Mouse (Mus musculus) gastrocnemius, adult 8-10 months (tissue): ENCODE results near the gene Vmn1r2. TPM values are rescaled to one million over a fixed set of nuclear protein-coding genes. Genes with fewer than 3 reads are reported as not detected.
"Not testable (repeated sequence)": the region's sequence is repeated elsewhere in the genome, so short reads cannot be mapped to it uniquely, and the experiment has no call there.

Source experiments
- DNase-seq, 2 experiments: peaks; one replicate each; pipeline ENCODE4 v3.0.0; 2022; ENCODE audit warnings: low spot score in 2 of 2
- total RNA-seq, 4 experiments: library from RNA; stranded (reverse); gene quantifications; 2 replicates each; pipeline ENCODE4 v1.2.4; 2022

Gene Vmn1r2
- total RNA-seq = not detected

DNA sequence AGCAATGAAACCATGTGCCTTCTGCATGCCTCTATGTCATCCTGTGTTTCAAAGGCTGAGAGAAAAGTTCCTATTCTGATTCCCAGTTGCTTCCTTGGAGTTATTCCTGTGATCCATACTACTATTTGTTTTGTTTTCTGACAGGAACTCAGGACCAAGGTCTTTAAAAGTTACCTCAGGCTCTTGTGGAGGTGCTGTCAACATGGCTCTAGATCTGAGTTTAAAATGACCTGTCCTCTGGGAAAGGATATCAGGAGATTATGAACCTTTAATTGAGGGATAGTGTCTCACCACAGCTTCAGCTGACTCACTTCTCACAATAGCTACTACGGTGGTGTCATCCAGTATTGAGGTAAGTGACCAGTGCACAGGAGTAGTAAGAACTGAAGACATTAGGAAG, at the start of gene Vmn1r2:
Gene Vmn1r2, plus strand, starts transcription at position 301 of the 400 bp plus-strand sequence.
- DNase-seq = not testable (repeated sequence)

DNA sequence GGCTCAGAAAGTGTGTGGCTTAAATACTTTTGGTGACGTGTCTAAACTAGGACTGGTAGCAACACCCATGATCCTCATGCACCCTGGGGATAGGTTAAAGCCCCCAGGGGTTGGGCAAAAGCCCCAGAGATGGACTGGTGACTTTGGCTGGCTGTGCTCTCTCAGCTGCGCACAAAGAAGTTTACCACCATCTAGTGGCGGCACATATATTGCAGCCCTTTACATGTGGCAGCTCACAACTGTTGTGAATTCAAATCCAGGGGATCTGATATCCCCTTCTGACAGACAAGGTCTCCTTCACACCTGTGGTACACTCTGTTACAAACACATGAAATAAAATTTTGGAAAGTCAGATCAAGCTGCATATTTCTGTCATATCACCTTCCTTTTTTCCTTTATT, 19.2 kb upstream of the Vmn1r2 start:
- not testable (repeated sequence) for DNase-seq

DNA sequence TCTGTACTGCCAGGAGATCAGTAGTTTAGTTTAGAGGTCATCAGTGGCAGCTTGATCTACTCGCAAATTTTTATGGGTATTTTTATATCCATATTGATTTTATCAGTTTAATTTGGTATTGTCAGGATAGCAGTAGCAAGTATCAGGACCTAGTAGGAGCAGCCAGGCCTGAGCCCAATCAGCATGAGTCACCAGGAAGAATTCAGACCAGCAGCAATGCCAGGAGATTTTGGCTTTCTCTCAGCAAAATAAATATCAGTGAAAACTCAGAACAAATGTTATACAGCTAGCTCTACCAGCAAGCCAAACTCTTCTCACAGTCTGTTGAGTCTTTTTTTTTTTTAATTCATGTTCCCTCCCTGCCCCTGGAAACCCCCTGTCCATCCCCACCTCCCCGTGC, 13.8 kb upstream of the Vmn1r2 start:
- not testable (repeated sequence) for DNase-seq

DNA sequence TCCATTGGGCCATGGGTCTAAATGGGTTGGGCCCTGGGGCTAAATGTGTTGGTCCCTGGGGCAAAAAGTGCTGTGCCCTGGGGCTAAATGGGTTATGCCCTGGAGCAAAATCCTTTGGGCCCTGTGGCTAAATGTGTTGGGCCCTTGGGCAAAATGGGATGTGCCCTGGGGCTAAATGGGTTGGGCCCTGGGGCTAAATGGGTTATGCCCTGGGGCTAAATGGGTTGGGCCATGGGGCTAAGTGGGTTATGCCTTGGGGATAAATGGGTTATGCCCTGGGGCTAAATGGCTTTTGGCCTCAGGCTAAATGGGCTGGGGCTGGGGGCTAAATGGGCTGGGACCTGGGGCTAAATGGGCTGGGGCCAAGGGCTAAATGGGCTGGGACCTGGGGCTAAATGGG, 2.7 kb upstream of the Vmn1r2 start:
- not testable (repeated sequence) for DNase-seq

DNA sequence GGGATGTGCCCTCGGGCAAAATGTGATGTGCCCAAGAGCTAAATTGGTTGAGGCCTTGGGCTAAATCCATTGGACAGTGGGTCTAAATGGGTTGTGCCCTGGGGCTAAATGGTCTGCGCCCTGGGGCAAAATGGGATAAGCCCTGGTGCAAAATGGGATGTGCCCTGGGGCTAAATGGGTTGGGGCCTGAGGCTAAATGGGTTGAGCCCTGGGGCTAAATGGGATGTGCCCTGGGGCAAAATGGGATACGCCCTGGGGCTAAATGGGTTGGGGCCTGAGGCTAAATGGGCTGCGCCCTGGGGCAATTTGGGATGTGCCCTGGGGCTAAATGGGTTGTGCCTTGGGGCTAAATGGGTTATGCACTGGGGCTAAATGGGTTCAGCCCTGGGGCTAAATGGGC, 2.1 kb upstream of the Vmn1r2 start:
- DNase-seq = no peak

DNA sequence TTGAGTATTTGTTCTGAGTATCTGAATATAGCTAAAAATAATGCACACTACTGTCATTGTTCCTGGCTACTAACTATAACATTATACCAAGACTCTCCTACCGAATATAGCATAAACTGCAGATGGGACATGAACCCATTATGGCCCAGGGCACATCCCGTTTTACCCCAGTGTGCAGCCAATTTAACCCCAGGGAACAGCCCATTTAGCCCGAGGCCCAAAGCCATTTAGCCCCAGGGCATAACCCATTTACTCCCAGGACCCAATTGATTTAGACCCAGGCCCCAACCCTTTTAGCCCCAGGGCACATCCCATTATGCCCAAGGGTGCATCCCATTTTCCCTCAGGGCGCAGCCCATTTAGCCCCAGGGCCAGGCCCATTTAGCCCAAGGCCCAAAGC, 7.5 kb downstream of the Vmn1r2 start:
- DNase-seq = not testable (repeated sequence)

DNA sequence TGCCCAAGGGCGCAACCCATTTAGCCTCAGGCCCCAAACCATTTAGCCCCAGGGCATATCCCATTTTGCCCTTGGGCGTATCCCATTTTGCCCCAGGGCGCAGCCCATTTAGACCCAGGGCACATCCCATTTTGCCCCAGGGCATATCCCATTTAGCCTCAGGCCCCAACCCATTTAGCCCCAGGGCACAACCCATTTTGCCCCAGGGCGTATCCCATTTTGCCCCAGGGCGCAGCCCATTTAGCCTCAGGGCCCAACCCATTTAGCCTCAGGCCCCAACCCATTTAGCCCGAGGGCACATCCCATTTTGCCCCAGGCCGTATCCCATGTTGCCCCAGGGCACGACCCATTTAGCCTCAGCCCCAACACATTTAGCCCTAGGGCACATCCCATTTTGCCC, 8.6 kb downstream of the Vmn1r2 start:
- not testable (repeated sequence) for DNase-seq

DNA sequence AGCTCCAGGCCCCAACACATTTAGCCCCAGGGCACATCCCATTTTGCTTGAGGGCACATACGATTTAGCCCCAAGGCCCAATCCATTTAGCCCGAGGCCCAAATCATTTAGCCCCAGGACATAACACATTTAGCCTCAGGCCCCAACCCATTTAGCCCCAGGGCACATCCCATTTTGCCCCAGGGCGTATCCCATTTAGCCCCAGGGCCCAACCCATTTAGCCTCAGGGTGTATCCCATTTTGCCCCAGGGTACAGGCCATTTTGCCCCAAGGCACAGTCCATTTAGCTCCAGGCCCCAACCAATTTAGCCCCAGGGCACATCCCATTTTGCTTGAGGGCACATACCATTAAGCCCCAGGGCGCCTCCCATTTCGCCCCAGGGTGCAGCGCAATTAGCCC, 9.1 kb downstream of the Vmn1r2 start:
- not testable (repeated sequence) for DNase-seq

DNA sequence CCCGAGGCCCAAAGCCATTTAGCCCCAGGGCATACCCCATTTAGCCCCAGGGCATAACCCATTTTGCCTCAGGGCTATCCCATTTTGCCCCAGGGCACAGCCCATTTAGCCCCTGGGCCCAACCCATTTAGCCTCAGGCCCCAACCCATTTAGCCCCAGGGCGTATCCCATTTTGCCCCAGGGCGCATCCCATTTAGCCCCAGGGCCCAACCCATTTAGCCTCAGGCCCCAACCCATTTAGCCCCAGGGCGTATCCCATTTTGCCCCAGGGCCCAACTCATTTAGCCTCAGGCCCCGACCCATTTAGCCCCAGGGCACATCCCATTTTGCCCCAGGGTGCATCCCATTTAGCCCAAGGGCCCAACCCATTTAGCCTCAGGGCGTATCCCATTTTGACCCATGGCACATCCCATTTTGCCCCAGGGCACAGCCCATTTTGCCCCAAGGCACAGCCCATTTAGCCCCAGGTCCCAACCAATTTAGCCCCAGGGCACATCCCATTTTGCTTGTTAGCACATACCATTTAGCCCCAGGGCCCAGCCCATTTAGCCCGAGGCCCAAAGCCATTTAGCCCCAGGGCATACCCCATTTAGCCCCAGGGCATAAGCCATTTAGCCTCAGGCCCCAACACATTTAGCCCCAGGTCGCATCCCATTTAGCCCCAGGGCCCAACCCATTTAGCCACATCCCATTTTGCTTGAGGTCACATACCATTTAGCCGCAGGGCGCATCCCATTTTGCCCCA, 9.8 kb downstream of the Vmn1r2 start:
- not testable (repeated sequence) for DNase-seq

DNA sequence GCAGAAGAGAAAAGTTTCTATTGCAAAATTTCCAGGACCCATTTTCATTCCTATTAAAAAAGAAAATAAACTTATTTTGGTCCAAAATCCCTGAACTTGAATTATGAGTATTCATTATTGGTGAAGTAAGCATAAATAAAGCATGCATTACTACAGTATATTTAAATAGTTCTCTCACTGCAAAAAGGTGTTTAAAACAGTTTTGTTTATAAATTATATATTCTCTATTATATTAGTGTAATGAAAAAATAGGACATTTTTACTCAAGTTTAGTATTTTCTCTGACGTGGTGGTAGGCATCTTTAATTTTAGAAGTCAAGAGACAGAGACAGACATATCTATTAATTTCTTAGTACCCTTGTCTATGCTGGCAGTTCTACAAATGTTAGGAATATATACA, 18.1 kb downstream of the Vmn1r2 start, which contains the start of gene Vmn1r3:
Gene Vmn1r3, minus strand, starts transcription at position 101 of the 400 bp plus-strand sequence.
- DNase-seq = not testable (repeated sequence)

DNA sequence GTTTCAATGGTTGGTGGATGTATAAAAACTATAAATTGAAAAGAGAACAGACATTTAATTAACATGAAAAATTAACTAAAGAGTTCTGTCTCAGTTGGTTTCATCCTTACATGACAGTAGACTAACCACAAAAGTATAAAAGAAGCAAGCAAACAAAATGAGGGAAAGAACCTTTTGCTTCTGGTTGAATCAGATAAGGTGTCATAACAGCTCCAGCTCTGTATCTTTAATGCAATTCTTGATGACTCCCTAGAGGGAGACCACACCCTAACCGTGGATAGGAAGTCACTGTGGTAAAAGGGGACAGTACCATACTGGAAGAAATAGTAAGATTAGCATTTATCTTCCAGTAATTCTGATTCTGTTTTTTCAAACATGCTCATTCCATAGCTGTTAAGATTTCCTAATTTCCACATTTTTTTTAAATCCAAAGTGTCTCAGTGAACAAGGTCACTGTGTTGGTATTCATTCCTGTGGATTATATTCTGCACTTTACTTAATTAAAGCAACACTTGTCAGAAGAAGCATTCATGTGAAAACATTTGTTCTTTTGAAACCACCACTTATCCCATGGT, 42.6 kb downstream of the Vmn1r2 start:
- DNase-seq = not testable (repeated sequence)

DNA sequence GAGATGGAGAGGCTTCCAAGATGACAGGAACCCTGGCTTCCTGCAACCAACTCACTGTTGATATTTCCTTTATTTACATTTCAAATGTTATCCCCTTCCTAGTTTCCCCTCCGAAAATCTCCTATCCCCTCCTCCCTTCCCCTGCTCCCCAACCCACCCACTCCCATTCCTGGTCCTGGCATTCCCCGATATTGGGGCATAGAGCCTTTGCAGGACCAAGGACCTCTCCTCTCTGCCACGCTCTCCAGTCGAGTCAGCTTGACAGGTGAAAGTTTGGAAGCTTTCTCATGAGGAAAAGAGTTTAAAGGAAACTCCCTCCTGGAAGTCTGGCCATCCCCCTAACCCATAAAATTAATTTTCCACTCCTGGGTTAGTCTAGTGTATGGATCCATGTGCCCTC, 46.2 kb downstream of the Vmn1r2 start:
- DNase-seq = not testable (repeated sequence)

DNA sequence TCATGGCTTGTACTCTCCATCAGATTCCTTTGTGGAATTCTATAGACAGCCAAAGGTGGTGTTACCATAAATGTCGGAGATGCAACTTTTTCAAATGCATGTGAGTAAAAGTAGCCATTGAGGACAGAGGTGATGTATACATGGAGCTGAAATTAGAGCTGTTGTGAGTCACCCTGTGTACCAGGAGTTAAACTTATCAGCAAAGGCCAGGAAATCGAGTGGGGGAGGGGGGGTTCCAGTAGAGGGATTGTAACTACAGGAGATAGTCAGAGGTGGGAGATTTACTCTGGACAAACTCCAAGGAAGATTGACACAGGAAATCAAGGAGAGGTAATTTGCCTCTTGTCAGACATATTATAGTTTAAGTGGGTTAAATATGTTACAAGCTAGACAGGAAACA, 49.3 kb downstream of the Vmn1r2 start:
- not testable (repeated sequence) for DNase-seq

Other genes with a start within 250 kb of the Vmn1r2 start
- gene Vmn1r3, start 18.0 kb downstream of the Vmn1r2 start, total RNA-seq = not detected